Mouse (Mus musculus) right cerebral cortex, postnatal 4 days (tissue): ENCODE results near the gene 9530003J23Rik.
"Not testable (repeated sequence)": the region's sequence is repeated elsewhere in the genome, so short reads cannot be mapped to it uniquely, and the experiment has no call there.

ENCODE experiments used
- DNase-seq: peaks from one replicate; pipeline ENCODE4 v3.0.0-alpha.2; 2022

9530003J23Rik gene

GRCm38 (mm10) chr10:117224102-117224990 lies 14.2 kb downstream of the 9530003J23Rik start, which contains the start of gene Yeats4:
Gene Yeats4 (minus strand): TSS chr10:117224507.
- peak; percentile 95 for DNase-seq

DNA sequence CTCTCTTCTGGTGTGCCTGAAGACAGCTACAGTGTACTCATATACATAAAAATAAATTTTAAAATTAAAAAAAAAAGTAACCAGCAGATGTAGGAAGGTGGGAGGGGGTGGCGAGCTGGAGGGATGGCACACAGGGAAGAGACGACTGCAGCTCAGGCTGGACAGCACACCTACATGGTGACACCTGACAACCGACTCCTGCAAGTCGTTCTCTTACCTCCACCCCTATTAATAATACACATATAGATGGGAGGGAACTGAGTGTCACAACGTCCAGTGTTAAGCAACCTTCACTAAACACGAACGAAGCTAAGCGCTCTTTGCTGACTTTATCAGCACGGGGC lies 14.8 kb downstream of the 9530003J23Rik start:
- DNase-seq: no peak

DNA sequence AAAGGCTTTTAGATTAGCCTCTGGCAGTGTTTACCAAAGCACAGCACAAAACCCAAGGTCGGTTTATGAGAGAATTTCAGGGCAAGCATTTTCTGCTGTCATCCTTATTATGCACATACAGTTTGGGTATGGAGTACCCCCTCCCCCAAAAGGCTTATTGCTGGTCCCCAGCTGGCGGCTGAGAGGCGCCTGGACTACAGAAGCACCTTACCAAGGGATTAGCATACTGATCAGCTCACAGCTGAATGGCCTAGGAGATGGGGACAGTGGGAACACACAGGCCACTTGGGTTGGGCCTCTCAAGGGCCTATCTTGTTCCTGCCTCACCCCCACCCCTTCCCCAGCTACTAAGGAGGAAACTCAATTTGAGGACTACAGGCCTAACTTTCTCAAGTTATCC lies 15.7 kb downstream of the 9530003J23Rik start:
- no peak for DNase-seq

- DNase-seq: no peak
These were observed 20.2 kb downstream of the 9530003J23Rik start for GRCm38 (mm10) chr10:117218351-117218750.

DNA sequence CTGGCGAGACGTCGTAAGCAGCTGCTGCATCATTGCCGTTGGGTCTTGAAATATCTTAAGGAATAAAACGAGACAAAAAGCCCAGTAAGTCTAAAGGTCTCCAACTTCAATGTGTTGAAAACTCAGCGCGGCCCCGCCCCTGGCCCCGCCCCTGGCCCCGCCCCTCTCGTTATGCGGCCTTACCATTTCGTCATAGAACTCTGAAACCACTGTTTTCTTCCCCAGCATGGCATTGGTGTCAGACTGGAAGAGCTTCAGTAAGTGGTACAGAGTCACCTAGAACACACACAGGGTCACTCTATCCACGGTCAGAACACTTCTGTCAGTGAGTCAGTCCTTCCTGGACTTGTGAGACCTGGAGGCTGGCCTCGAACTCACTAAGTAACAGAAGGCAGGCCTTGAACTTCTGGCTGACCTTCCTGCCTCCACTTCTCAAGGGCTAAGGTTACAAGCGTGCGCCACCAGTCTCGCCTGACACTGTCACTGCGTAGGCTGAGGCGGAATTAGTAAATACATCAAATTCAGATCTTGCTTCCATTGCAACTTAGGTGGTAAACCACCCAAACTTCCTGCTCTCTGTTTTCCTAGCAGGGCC lies 21.2 kb downstream of the 9530003J23Rik start:
- no peak for DNase-seq

GRCm38 (mm10) chr10:117216793-117217192 lies 21.7 kb downstream of the 9530003J23Rik start:
- DNase-seq: peak; percentile 73

GRCm38 (mm10) chr10:117216132-117216495 lies 22.4 kb downstream of the 9530003J23Rik start:
- DNase-seq: no peak

- DNase-seq: no peak
These were observed 22.9 kb downstream of the 9530003J23Rik start for GRCm38 (mm10) chr10:117215409-117216131.

- DNase-seq: no peak
These were observed 27.5 kb downstream of the 9530003J23Rik start for GRCm38 (mm10) chr10:117211023-117211422.

GRCm38 (mm10) chr10:117209469-117209938 lies 29.0 kb downstream of the 9530003J23Rik start:
- DNase-seq: peak; percentile 8

GRCm38 (mm10) chr10:117208787-117209186 lies 29.7 kb downstream of the 9530003J23Rik start:
- not testable (repeated sequence) for DNase-seq

DNA sequence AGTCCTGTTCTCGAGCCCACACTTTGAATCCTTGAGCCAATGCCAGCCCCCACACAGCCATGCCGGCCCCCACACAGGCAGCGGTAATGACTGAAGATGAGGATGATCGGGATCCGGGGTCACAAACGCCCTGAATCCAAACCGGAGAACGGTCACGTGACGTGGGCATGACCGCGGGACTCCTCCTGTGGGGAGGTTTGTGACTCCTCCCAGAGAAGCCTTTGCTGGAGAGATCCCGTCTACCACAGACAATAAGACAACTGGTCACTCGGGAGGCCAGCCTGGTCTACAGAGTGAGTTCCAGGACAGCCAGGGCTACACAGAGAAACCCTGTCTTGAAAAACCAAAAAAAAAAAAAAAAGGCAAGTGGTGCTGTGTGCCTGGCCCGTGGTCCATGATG lies 30.3 kb downstream of the 9530003J23Rik start:
- no peak for DNase-seq

DNA sequence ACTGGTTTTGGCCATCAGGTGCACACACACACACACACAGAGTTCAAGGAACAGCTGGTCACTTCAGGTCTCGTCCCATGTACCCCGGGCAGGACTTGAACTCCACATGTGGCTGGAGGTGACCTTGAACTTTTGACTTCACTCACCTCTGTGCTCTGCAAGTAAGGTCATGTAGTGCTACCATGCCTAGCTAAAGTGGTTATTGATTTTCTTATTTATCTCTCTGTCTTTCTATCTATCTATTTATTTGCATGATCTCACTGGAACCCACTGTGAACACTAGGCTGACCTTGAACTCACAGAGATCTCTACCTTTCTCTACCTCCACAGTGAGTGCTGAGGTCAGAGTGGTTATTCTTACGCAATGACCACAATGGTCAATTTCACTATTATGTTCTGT lies 32.4 kb downstream of the 9530003J23Rik start:
- DNase-seq: no peak

GRCm38 (mm10) chr10:117203558-117203981 lies 34.9 kb downstream of the 9530003J23Rik start:
- no peak for DNase-seq

DNA sequence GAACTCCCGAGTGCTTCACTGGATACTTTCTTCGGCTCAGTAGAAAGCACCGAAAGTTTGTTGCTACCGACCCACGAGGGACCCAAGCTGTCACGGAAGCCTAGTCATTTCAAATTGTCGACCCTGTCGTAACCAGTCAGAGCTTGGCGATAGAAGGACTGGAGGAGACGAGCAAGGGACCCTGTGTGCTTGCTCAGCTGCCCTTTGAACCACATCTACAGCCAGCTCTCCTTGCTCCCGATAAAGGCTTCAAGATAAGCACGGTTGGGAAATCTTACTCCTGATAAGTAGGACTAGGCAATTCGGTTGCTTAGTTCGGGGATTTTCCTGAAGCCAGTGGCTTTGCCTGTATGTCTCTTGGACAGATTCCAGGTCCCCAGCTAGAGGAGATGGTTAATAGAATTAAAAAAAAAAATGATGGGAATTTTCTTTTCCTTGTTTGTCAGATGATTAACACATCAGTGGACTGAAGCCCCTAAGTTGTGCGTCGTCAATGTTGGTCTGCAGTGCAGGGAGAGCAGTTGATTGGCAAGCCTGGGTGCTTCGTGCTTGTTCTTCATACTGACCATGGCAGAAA lies 35.4 kb downstream of the 9530003J23Rik start:
- DNase-seq: no peak

- DNase-seq: no peak
These were observed 38.8 kb downstream of the 9530003J23Rik start for GRCm38 (mm10) chr10:117199701-117200100.

- DNase-seq: no peak
These were observed 41.8 kb downstream of the 9530003J23Rik start for GRCm38 (mm10) chr10:117196696-117197095.

GRCm38 (mm10) chr10:117195748-117196147 lies 42.8 kb downstream of the 9530003J23Rik start:
- DNase-seq: no peak

- no peak for DNase-seq
These were observed 43.5 kb downstream of the 9530003J23Rik start for GRCm38 (mm10) chr10:117195005-117195404.

DNA sequence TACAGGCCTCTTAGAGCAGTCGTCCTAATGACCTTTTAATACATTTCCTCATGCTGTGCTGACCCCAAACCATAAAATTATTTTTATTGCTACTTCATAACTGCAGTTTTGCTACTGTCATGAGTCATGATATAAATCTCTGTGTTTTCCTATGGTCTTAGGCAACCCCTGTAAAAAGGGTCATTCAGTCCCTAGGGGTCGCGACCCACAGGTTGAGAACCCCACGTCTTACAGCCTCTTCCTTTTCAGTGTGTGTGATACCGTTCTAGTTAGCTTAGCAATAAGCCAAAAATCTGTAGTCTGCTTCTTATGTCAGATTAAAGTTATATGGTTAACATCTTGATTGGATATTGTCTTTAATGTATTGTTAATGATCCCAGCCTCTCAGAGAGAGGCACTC lies 45.1 kb downstream of the 9530003J23Rik start:
- no peak for DNase-seq

GRCm38 (mm10) chr10:117185399-117186089 lies 53.0 kb downstream of the 9530003J23Rik start:
- DNase-seq: no peak
